Mouse (Mus musculus): ENCODE measurements around the gene Tomm40l.
A peak's percentile ranks its signal among the peaks of the same experiment; 100 is the strongest.

DNA sequence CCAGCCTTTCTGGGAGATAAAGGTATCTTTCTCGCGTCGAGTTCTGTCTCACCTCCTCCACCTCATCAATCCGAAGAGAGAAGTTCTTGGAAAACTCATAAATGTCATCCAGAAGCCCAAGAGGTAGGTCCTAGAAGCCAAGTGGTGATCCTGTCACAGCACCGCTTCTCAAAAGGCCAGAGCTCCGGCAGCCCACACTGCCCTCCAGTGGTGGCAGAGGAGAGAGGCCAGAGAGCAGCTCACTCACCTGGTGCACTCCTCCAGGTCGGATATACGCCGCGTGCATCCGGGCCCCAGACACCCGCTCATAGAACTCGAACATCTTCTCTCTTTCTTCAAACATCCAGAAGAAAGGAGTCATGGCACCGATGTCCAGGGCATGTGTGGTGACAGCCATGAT is 16.1 kb upstream of the Tomm40l start:
- TF ChIP-seq POLR2A (IDR thresholded peaks at IDR 0.05; ENCODE audit: low read depth, low read length) (no peak), CTCF (conservative IDR thresholded peaks at IDR 0.05; ENCODE audit: insufficient read depth, insufficient read length, low read depth, low read length) (peak; percentile 87)

All from kidney, adult 2 months (tissue).